Mouse (Mus musculus) midbrain, embryonic 16.5 days (tissue): ENCODE measurements at regions not wholly inside any gene's neighbourhood (a gene's known extent, or its start where the extent isn't known, plus 50 kb on each side); places are given as distances from the start of the nearest gene placed in this dataset.
A peak's percentile ranks its signal among the peaks of the same experiment; 100 is the strongest.

Experiments used
- ATAC-seq: fragments of 200-750 bp; cut with Nextera tagmentation; 2 replicates; pipeline ENCODE4 v1.8.0; 2017; ENCODE audit warnings: moderate TSS enrichment
- H3K27ac ChIP-seq: fragments of 300-500 bp; sonication (generic); 2 replicates; pipeline ENCODE4 v1.5.1; 2014; ENCODE audit warnings: mild to moderate bottlenecking, low read length, mixed read lengths
- H3K27me3 ChIP-seq: fragments of 300-500 bp; sonication (generic); 2 replicates; pipeline ENCODE4 v1.6.1; 2014; ENCODE audit warnings: low read depth, low read length, mixed read lengths; ENCODE audit not compliant: control insufficient read depth, insufficient read depth
- H3K36me3 ChIP-seq: fragments of 300-500 bp; sonication (generic); 2 replicates; pipeline ENCODE4 v1.6.1; 2014; ENCODE audit warnings: mild to moderate bottlenecking, low read length, moderate library complexity, mixed read lengths; ENCODE audit not compliant: control insufficient read depth, insufficient read depth
- H3K4me1 ChIP-seq: fragments of 300-500 bp; sonication (generic); 2 replicates; pipeline ENCODE4 v1.6.1; 2014; ENCODE audit warnings: mild to moderate bottlenecking, low read length, mixed read lengths; ENCODE audit not compliant: control insufficient read depth, insufficient read depth
- H3K4me2 ChIP-seq: fragments of 300-500 bp; sonication (generic); 2 replicates; pipeline ENCODE4 v1.6.1; 2014; ENCODE audit warnings: mild to moderate bottlenecking, low read length, mixed read lengths
- H3K4me3 ChIP-seq: fragments of 300-500 bp; sonication (generic); 2 replicates; pipeline ENCODE4 v1.5.1; 2014; ENCODE audit warnings: low read depth, mild to moderate bottlenecking, low read length, moderate library complexity, mixed read lengths
- H3K9ac ChIP-seq: fragments of 300-500 bp; sonication (generic); 2 replicates; pipeline ENCODE4 v1.6.1; 2014; ENCODE audit warnings: low read depth, low read length, mixed read lengths
- H3K9me3 ChIP-seq: fragments of 300-500 bp; sonication (generic); replicated peaks from 2 replicates; pipeline ENCODE4 v1.6.1; 2014; ENCODE audit warnings: mild to moderate bottlenecking, low read length, mixed read lengths; ENCODE audit not compliant: control insufficient read depth, poor library complexity, severe bottlenecking
- WGBS: fragments of 180-500 bp; shearing (Covaris S2); extraction: QIAGEN DNeasy Blood & Tissue Kit; methylation state at CpG from one replicate; pipeline ENCODE4 v1.1.7; 2014; 5-methylcytosine and 5-hydroxymethylcytosine counted together

DNA sequence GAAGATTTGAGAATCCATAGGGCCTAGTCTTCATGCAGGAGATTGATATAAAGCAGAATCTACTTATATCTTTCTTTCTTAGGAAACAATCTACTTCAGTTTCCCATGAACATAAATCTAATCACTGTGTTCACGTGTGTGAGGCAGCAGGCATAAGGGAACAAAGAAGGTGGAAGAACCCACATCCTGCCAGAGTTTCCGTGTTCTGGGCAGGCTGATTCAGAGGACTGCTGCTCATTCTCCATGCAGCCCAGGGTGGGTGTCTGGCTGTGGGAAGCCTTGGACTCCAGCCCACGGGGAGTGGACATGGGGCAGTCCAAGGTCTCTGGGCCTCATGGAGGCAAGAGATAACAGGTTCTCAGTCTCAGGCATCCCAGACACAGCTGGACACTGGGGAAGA, 438.3 kb upstream of the B3galt2 start:
- 84% methylated on average over 3 of the region's 3 CpGs for WGBS

DNA sequence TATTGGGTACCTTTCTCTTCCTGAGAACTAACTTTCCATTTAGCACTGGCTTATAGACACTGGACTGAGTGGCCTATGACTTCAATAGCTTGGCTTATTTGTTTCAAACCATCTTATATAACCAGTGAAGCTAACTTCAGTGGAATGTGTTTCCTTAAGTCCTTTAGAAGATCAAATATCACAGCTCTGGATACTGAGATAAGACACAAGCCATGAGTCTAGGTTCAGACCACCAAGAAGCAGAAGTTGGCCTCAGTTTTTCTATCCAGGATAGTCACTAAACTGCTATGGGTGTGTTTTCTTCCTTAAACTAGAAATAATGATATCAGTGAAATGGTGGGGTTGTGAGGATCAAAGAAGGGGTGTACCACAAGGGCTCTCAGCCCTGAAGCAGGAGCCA, 436.4 kb upstream of the B3galt2 start:
- Histone ChIP-seq H3K36me3 (no peaks in the 10 kb centered on the region), H3K27ac (no peak overlapping the region), H3K4me2 (no peak overlapping the region), H3K9me3 (no peaks in the 10 kb centered on the region), H3K27me3 (no peaks in the 10 kb centered on the region), H3K9ac (no peak overlapping the region), H3K4me3 (no peak overlapping the region), H3K4me1 (no peaks in the 10 kb centered on the region)
- no peak for ATAC-seq

More for the DNA sequence above, 438.3 kb upstream of the B3galt2 start:
- no peak overlapping the region for H3K27ac ChIP-seq
- H3K4me3 ChIP-seq, result no peak overlapping the region
- no peak overlapping the region for H3K4me2 ChIP-seq
- no peaks in the 10 kb centered on the region for H3K4me1 ChIP-seq
- H3K27me3 ChIP-seq, result no peaks in the 10 kb centered on the region
- no peak for ATAC-seq
- H3K36me3 ChIP-seq, result no peaks in the 10 kb centered on the region
- H3K9me3 ChIP-seq, result no peaks in the 10 kb centered on the region
- no peak overlapping the region for H3K9ac ChIP-seq

DNA sequence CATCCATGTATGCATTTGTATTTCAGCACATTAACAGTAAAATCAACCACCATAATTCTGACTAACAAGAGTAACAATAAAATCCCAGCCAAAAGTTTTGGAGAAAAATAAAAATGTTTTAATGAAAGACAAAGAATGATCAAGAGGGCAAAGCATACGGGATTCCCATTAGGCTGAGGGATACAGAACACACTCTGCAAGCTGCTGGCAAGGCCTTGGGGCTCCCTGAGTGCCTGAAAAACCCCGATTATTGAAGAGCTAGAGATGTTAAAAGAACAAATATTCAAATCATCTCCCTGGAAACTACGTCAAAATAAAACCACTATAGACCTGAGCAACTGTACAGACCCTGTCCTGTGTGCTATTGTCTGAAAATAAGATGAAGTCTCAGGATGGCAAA, 433.5 kb upstream of the B3galt2 start:
- H3K9me3 ChIP-seq, result no peaks in the 10 kb centered on the region
- no peak overlapping the region for H3K9ac ChIP-seq
- no peak overlapping the region for H3K27ac ChIP-seq
- no peak overlapping the region for H3K4me3 ChIP-seq
- no peaks in the 10 kb centered on the region for H3K4me1 ChIP-seq
- H3K36me3 ChIP-seq, result no peaks in the 10 kb centered on the region
- no peak overlapping the region for H3K4me2 ChIP-seq
- 76% methylated on average over 3 of the region's 3 CpGs for WGBS
- ATAC-seq, result no peak
- H3K27me3 ChIP-seq, result no peaks in the 10 kb centered on the region

DNA sequence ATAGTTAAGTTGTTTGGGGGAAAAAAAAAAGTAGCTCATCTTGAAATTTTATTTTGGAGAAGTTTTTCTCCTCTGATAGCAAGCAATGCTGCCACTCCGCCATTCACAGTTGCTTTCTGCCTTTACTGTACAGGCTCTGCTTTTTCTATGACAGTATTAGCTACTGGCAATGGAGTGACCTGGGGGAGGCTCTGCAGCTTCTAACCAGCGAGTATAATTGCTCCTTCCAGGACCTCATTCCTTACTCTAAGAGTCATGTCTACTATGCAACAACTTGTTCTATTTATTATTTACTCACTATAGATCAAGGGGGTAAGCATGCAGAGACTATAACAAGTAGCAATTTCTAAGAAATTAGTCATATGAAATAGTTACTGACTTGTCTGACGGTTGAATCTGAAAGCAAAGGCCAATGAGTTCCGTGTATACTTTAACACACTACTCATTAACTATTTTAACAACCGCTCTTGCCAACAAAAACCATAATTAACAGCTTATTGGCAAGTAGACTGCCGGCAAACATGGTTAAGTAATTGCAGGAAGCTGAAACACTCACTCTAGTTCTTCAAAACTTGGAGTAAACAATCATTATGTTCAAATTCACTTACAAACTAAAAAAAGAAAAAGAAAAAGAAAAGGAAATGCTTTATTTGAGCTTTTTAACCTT, 432.9 kb upstream of the B3galt2 start:
- H3K27ac ChIP-seq, result no peak overlapping the region
- H3K36me3 ChIP-seq, result no peaks in the 10 kb centered on the region
- no peak overlapping the region for H3K4me3 ChIP-seq
- 93% methylated on average over 6 of the region's 6 CpGs for WGBS
- H3K4me2 ChIP-seq, result no peak overlapping the region
- no peak for ATAC-seq
- no peak overlapping the region for H3K9ac ChIP-seq
- H3K27me3 ChIP-seq, result no peaks in the 10 kb centered on the region
- H3K4me1 ChIP-seq, result no peaks in the 10 kb centered on the region
- H3K9me3 ChIP-seq, result no peaks in the 10 kb centered on the region

DNA sequence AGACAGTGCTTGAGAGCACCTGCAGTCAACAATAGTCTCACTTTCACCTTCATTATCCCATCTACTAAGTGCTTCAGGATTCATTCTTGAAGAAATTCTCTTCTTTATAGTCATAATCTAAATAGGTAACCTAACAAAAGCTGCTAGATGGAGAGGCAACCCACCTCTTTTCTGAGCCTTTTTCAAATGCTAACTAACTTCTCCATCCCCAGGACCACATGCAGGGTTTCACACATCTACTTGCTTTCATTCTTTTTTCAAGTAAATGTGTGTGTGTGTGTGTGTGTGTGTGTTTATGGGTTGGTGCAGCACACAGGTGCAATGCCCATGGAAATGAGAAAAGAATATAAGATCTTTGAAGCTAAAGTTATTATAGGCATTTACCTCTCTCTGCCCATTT, 423.1 kb upstream of the B3galt2 start:
- Histone ChIP-seq H3K36me3 (no peaks in the 10 kb centered on the region), H3K4me1 (no peaks in the 10 kb centered on the region), H3K4me2 (no peak overlapping the region), H3K9ac (no peak overlapping the region), H3K27ac (no peak overlapping the region), H3K9me3 (no peaks in the 10 kb centered on the region), H3K27me3 (no peaks in the 10 kb centered on the region), H3K4me3 (no peak overlapping the region)
- no peak for ATAC-seq

DNA sequence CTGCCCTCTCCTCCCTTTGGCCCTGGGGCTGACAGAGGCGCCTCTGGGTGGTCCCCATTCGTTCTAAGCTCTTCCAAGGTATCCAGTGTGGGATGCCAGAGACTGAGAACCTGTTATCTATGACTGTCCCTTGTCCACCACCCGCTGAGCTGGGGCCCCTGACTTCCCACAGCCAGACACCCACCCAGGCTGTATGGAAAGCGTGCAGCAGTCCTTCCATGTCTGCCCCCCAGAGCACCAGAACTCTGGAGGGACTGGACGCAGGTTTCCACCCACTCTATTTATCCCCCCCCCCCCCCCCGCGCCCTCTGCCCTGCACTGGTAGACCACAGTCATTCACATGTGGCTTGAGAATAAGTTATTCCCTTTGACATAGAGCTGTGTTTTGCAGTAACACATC, 408.5 kb upstream of the B3galt2 start:
- Histone ChIP-seq H3K9me3 (no peaks in the 10 kb centered on the region), H3K36me3 (no peaks in the 10 kb centered on the region), H3K4me2 (no peak overlapping the region), H3K4me1 (no peaks in the 10 kb centered on the region), H3K4me3 (no peak overlapping the region), H3K27me3 (no peaks in the 10 kb centered on the region), H3K27ac (no peak overlapping the region), H3K9ac (no peak overlapping the region)
- no peak for ATAC-seq
- WGBS, result 88% methylated on average over 6 of the region's 7 CpGs

DNA sequence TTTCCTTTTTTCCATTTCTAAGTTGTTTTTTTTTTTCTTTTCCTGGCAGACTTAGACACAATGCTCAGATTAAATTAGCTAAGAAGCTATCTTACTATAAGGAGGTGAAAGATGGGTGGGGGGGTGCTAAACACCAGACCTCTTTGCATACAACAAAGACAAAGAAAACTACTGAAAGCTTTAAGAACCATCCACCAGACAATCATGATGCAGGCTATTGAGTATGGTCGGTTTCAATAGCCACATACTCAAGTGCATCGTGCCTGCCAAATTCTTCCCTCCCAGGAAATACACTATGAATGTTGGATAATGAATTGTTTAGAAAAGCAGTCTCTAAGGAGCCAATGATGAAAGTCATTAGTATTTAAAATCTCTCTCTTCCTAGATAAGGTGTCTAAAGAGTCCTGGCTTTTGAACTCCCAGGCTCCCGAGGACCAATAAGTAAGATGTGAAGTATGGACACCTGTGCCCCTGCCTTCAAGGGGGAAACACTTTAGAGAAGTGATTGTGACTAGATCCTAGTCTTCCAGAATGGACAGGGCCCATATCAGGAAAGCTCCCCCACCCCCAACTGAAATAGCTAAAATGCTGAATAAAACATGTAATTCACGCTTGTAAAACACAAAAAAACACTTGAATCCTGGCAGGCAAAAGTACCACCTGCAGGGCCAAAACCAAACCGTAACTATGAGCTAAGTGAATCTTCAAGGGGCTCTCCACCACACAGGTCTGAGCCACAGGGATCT, 381.8 kb upstream of the B3galt2 start:
- Histone ChIP-seq H3K9ac (no peak overlapping the region), H3K36me3 (no peaks in the 10 kb centered on the region), H3K4me2 (no peak overlapping the region), H3K4me1 (no peaks in the 10 kb centered on the region), H3K27ac (no peak overlapping the region), H3K4me3 (no peak overlapping the region), H3K27me3 (no peaks in the 10 kb centered on the region), H3K9me3 (no peaks in the 10 kb centered on the region)
- ATAC-seq, result no peak
- 51% methylated on average over 5 of the region's 5 CpGs for WGBS

DNA sequence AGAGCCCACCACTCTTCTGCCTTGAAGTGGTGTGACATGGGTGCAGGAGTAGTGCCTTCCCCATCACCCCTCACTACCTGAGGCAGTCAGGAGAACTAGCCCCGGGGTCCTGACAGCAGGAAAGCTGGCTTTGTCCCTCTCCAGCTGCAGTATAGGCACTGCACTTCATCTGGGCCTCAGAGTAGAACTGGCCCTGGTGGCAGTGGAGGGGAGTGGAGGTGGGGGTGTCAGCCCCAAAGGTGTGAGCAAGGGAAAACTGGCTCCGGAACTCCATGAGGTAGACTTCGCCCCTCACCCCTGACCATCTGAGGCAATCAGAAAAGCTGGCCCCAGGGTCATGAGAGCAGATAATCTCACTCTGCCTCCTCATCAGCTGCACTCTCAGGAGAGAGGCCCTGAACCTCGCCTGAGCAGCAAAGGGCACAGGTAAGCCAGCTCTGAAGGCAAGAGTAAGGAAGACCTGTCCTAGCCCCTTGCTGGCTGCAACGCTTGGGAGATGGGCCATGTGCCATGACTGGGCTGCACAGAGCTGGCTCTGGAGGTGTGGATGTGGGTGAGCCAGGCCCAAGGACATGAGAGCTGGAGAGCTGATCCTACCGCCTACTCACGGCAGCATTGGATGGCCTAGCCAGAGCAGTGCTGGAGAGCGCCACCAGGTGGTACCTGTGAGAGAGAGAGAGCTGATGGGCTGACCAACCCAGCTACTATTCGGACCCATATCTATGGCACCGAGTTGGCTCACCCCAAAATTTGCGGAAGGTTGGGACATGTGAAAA, 377.0 kb upstream of the B3galt2 start:
- Histone ChIP-seq H3K4me3 (no peak overlapping the region), H3K4me1 (no peaks in the 10 kb centered on the region), H3K9me3 (no peaks in the 10 kb centered on the region), H3K9ac (no peak overlapping the region), H3K36me3 (no peaks in the 10 kb centered on the region), H3K27ac (no peak overlapping the region), H3K4me2 (no peak overlapping the region), H3K27me3 (no peaks in the 10 kb centered on the region)
- 78% methylated on average over 11 of the region's 11 CpGs for WGBS
- peak; percentile 27; the same call in 1 of the 2 replicates for ATAC-seq

DNA sequence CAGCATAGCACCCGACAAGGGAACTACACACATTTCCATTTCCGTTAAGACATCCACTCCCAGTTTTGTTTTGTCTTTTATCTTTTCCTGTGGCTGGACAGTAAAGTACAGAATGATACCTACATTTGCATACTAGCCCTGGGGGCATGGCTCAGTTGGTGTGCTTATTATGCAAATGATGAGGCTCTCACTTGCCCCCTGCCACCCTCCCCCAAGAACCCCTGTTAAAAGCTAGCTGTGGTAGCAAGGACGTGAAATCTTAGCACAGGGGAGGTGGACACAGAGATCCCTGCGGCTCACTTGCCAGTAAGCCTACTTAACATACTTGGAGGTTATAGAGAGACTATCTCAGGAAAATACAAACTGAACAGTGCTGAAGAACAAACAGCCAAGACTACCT, 375.2 kb upstream of the B3galt2 start:
- no peak overlapping the region for H3K4me2 ChIP-seq
- 41% methylated on average over 4 of the region's 4 CpGs for WGBS
- no peaks in the 10 kb centered on the region for H3K4me1 ChIP-seq
- no peak overlapping the region for H3K4me3 ChIP-seq
- H3K36me3 ChIP-seq, result no peaks in the 10 kb centered on the region
- ATAC-seq, result peak; percentile 39; the same call in 1 of the 2 replicates
- no peak overlapping the region for H3K27ac ChIP-seq
- no peaks in the 10 kb centered on the region for H3K9me3 ChIP-seq
- no peaks in the 10 kb centered on the region for H3K27me3 ChIP-seq
- H3K9ac ChIP-seq, result no peak overlapping the region
